Mouse (Mus musculus) heart, adult 18-20 months (tissue): ENCODE data around the gene Eml6. TPM values are rescaled to one million over a fixed set of nuclear protein-coding genes. Genes with fewer than 3 reads are reported as not detected.

Experiments
- total RNA-seq, 2 experiments: library from RNA; stranded (reverse); gene quantifications; 2 replicates each; pipeline ENCODE4 v1.2.3; 2021

Gene Eml6
- total RNA-seq, 2 experiments from 2014 or later, result 2.7 to 3.3 TPM

Other genes with a start within 250 kb of the Eml6 start
- 1 to 10 TPM; 1.5 to 1.9 TPM for gene 4931440F15Rik, start 200.4 kb downstream of the Eml6 start, total RNA-seq
- 100 to 1,000 TPM; 523 to 532 TPM for gene Sptbn1, start 242.1 kb upstream of the Eml6 start, total RNA-seq